Mouse (Mus musculus): Measurements from ENCODE around the gene Dalrd3. TPM values are rescaled to one million over a fixed set of nuclear protein-coding genes. Genes with fewer than 3 reads are reported as not detected.
A peak's percentile ranks its signal among the peaks of the same experiment; 100 is the strongest.

Gene Dalrd3
- polyA plus RNA-seq, 1 experiment from 2014 or later, result 108 TPM

- Histone ChIP-seq H3K4me2 (no peak overlapping the region), H3K36me3 (peaks cover 24% of the 10 kb centered on the region; the same call in 1 of the 2 replicates), H3K27me3 (replicated peaks) (no peaks in the 10 kb centered on the region), H3K9ac (no peak overlapping the region), H3K27ac (no peak overlapping the region), H3K4me1 (peaks cover 26% of the 10 kb centered on the region), H3K4me3 (replicated peaks) (no peak overlapping the region), H3K9me3 (no peaks in the 10 kb centered on the region)
- ATAC-seq (ENCODE audit: insufficient read depth, low FRiP score, low read depth), result no peak
- 74% methylated on average over 7 of the region's 7 CpGs for WGBS
These were observed 5.6 kb upstream of the Dalrd3 start for GRCm38 (mm10) chr9:108564131-108564530.

DNA sequence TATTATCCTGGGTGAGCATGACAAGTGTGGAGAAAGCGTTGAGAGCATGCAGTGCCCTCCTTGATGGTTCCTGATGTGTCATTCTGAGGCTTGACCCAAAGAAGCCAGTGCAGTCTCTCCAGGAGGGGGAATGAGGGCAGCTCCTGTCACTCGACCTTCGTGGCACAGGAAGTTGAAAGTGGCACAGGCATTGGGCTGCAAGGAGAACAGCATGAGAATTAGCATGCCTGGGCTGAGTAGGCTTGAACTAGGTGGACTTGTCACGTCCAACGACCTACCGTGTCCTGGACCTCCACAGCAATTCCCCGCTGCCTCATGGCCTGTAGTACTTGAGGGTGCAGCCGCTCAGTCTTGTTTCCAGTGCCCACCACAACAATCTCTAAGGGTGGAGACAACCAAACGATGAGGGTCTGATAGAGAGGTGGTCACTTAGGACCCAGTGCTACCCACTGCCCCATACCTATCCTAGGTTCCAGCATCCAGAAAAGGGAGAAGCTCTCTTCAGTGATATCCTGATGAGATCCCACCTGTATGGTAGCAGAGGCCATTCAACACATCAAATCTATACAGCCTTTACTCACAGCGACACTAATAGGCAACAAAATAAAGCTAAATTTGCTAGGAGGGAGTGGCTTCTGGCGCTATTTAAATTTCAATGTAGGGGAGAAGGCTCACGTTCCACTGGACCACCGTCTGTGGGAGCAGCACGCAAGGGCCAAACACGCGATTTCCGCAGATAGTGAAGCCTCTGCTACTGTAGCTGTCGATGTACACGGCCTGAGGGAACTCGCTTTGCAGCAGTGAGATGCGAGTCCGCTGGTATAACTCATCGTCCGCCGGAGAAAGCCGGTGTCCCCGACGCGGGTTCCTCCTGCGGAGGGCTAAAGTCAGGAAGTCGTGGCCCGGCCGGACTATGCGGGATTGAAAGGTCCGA lies 3.5 kb upstream of the Dalrd3 start:
- Histone ChIP-seq H3K4me1 (peaks cover 39% of the 10 kb centered on the region), H3K9me3 (no peaks in the 10 kb centered on the region), H3K4me2 (peak overlapping the region; percentile 98), H3K27ac (peak overlapping the region; percentile 98), H3K9ac (peak overlapping the region; percentile 64), H3K36me3 (peaks cover 22% of the 10 kb centered on the region; the same call in 1 of the 2 replicates), H3K4me3 (replicated peaks) (peak overlapping the region; percentile 61), H3K27me3 (replicated peaks) (no peaks in the 10 kb centered on the region)
- WGBS, result 11% methylated on average over 35 of the region's 35 CpGs
- ATAC-seq (ENCODE audit: insufficient read depth, low FRiP score, low read depth), result 0 out of 2 replicates have a peak, but pooled peaks have one; percentile 0

DNA sequence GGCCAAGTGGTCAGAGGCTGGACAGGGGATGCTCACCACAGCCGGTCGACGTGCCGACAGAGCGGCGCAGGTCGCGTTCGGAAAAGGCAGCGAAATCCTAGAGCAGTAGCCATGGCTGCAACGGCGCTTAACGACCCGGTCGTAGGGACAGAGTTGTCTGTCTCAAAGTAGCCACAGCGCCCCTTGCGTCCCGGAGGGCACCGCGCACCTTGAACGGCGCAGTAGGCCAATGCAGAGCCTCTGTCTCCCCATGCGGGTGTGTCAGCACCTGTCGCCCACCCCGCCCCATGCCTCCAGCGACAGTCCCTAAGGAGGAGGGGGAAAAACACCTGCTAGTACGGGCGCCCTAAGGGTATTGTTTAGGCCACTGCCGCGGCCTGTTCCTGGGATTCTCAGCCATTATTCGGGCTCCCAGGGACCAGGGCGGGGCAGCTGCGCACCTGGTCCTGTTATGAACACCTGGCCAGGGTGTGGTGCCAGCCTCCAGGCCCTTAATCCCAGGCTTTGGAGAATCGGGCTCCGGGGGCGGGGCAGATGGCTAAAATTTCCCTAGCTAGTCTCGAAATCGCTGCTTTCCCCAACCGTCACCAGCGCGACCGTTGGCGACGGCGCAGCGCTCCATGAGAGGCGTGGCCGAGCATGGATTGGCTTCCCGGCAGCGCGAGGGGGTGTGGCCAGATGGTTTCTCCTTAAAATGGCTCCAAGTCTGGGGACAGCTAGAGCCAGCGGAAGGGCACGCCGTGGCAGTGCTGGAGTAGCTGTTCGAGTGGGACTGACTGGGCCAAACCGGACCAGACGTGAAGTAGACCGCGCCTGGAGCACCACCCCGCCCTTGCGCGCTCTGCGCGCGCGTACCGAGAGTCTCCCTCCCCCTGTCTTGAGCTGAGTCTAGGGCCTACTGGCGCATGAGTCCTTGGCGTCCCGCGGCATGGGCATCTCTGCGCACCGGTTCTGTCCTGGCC lies 2.6 kb upstream of the Dalrd3 start, which contains the start of gene Ndufaf3:
Gene Ndufaf3 (minus strand): TSS at position 620 of the 962 bp plus-strand sequence.
- Histone ChIP-seq H3K27me3 (replicated peaks) (no peaks in the 10 kb centered on the region), H3K36me3 (peaks cover 31% of the 10 kb centered on the region), H3K27ac (peak within 1 kb of the TSS; percentile 98), H3K4me1 (peaks cover 31% of the 10 kb centered on the region), H3K9me3 (no peaks in the 10 kb centered on the region), H3K4me3 (replicated peaks) (peak within 1 kb of the TSS; percentile 61), H3K4me2 (peak within 1 kb of the TSS; percentile 98), H3K9ac (peak within 1 kb of the TSS; percentile 64)
- peak; percentile 82 for ATAC-seq (ENCODE audit: insufficient read depth, low FRiP score, low read depth)
- WGBS, result 0% methylated on average over 73 of the region's 73 CpGs

GRCm38 (mm10) chr9:108567931-108568419 lies 1.7 kb upstream of the Dalrd3 start:
- WGBS, result 7% methylated on average over 18 of the region's 18 CpGs
- no peaks in the 10 kb centered on the region for H3K9me3 ChIP-seq

GRCm38 (mm10) chr9:108568511-108568921 lies 1.2 kb upstream of the Dalrd3 start:
- Histone ChIP-seq H3K36me3 (peaks cover 37% of the 10 kb centered on the region), H3K27me3 (replicated peaks) (no peaks in the 10 kb centered on the region), H3K9me3 (no peaks in the 10 kb centered on the region), H3K4me1 (peaks cover 32% of the 10 kb centered on the region), H3K4me2 (peak overlapping the region; percentile 98), H3K27ac (0 out of 2 replicates have a peak overlapping the region, but pooled peaks have one; percentile 98), H3K4me3 (replicated peaks) (peak overlapping the region; percentile 61), H3K9ac (no peak overlapping the region)
- no peak for ATAC-seq (ENCODE audit: insufficient read depth, low FRiP score, low read depth)
- 72% methylated on average over 17 of the region's 17 CpGs for WGBS

More at GRCm38 (mm10) chr9:108567931-108568419, 1.7 kb upstream of the Dalrd3 start:
- Histone ChIP-seq H3K4me2 (peak overlapping the region; percentile 98), H3K27ac (peak overlapping the region; percentile 98), H3K4me1 (peaks cover 31% of the 10 kb centered on the region), H3K36me3 (peaks cover 36% of the 10 kb centered on the region), H3K9ac (peak overlapping the region; percentile 63), H3K27me3 (replicated peaks) (no peaks in the 10 kb centered on the region), H3K4me3 (replicated peaks) (peak overlapping the region; percentile 61)
- no peak for ATAC-seq (ENCODE audit: insufficient read depth, low FRiP score, low read depth)

- peaks cover 28% of the 10 kb centered on the region for H3K36me3 ChIP-seq
These were observed 666 bp downstream of the Dalrd3 start for GRCm38 (mm10) chr9:108570207-108570896.

DNA sequence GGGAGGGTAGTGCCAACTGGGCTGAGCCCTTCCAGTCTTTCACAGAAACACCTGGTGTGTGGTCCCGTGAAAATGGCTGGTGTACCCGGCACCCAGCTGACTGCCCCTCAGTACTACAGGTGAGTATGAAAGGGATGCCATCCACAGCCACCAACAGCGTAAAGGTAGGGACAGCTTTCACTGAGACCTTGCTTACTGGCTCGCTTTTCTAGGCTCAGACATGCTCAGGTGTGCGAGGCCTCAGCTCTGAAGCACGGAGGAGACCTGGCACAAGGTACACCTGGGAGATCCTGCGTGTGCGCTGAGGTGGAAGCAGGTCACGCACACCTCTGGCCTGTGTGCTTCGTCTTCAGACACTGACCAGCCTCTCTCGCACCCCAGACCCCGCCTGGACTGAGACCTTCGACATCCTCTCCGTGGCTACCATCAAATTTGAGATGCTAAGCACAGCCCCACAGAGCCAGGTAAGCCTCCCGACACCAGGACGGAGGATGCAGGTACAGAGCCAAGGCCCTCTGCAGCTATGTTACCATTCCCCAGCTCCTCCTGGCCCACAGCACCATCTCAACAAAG lies 1.8 kb downstream of the Dalrd3 start:
- H3K27ac ChIP-seq, result no peak overlapping the region
- no peak for ATAC-seq (ENCODE audit: insufficient read depth, low FRiP score, low read depth)
- peaks cover 36% of the 10 kb centered on the region for H3K36me3 ChIP-seq
- WGBS, result 92% methylated on average over 16 of the region's 16 CpGs
- peaks cover 30% of the 10 kb centered on the region for H3K4me1 ChIP-seq
- H3K4me2 ChIP-seq, result no peak overlapping the region
- no peak overlapping the region for H3K4me3 ChIP-seq (replicated peaks)
- H3K9ac ChIP-seq, result no peak overlapping the region
- no peaks in the 10 kb centered on the region for H3K9me3 ChIP-seq
- no peaks in the 10 kb centered on the region for H3K27me3 ChIP-seq (replicated peaks)

More at GRCm38 (mm10) chr9:108570207-108570896, 666 bp downstream of the Dalrd3 start:
- Histone ChIP-seq H3K27me3 (replicated peaks) (no peaks in the 10 kb centered on the region), H3K27ac (peak overlapping the region; percentile 75), H3K4me1 (peaks cover 34% of the 10 kb centered on the region), H3K4me3 (replicated peaks) (peak overlapping the region; percentile 69), H3K9me3 (no peaks in the 10 kb centered on the region), H3K9ac (peak overlapping the region; percentile 44), H3K4me2 (peak overlapping the region; percentile 99)
- no peak for ATAC-seq (ENCODE audit: insufficient read depth, low FRiP score, low read depth)
- 2% methylated on average over 40 of the region's 40 CpGs for WGBS

DNA sequence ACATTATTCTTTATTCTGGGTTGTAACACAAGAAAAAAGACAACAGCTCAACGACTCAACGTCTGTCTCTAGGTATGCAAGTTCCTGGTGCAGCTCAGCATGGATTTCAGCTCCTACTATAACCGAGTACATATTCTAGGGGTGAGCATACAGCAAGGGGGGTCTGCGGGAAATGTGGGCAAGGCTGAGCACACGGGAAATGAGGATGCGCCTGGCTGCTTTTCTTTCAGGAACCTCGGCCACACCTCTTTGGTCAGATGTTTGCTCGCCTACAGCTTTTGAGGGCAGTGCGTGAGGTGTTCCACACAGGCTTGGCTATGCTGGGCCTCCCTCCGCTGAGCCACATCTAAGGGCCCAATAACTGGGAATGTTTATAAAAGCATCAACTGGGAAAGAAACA lies 2.6 kb downstream of the Dalrd3 start:
- Histone ChIP-seq H3K9me3 (no peaks in the 10 kb centered on the region), H3K4me3 (replicated peaks) (no peak overlapping the region), H3K36me3 (peaks cover 36% of the 10 kb centered on the region), H3K4me2 (no peak overlapping the region), H3K27ac (no peak overlapping the region), H3K4me1 (peaks cover 37% of the 10 kb centered on the region), H3K27me3 (replicated peaks) (no peaks in the 10 kb centered on the region), H3K9ac (no peak overlapping the region)
- ATAC-seq (ENCODE audit: insufficient read depth, low FRiP score, low read depth), result no peak
- WGBS, result 77% methylated on average over 10 of the region's 10 CpGs

- peaks cover 36% of the 10 kb centered on the region for H3K36me3 ChIP-seq
- no peak overlapping the region for H3K9ac ChIP-seq
- no peaks in the 10 kb centered on the region for H3K9me3 ChIP-seq
- H3K4me3 ChIP-seq (replicated peaks), result no peak overlapping the region
- no peak overlapping the region for H3K27ac ChIP-seq
- no peak overlapping the region for H3K4me2 ChIP-seq
- WGBS, result 50% methylated on average over 26 of the region's 26 CpGs
- H3K27me3 ChIP-seq (replicated peaks), result no peaks in the 10 kb centered on the region
- peaks cover 36% of the 10 kb centered on the region for H3K4me1 ChIP-seq
- ATAC-seq (ENCODE audit: insufficient read depth, low FRiP score, low read depth), result no peak
These were observed 4.3 kb downstream of the Dalrd3 start for GRCm38 (mm10) chr9:108573774-108574690.

- Histone ChIP-seq H3K4me2 (no peak overlapping the region), H3K9ac (no peak overlapping the region), H3K36me3 (peaks cover 36% of the 10 kb centered on the region), H3K27ac (no peak overlapping the region), H3K4me3 (replicated peaks) (no peak overlapping the region), H3K9me3 (no peaks in the 10 kb centered on the region), H3K4me1 (peaks cover 36% of the 10 kb centered on the region), H3K27me3 (replicated peaks) (no peaks in the 10 kb centered on the region)
- WGBS, result 90% methylated on average over 12 of the region's 12 CpGs
- no peak for ATAC-seq (ENCODE audit: insufficient read depth, low FRiP score, low read depth)
These were observed 5.2 kb downstream of the Dalrd3 start for GRCm38 (mm10) chr9:108574921-108575320.

Measured in stomach, embryonic 15.5 days (tissue).